Mouse (Mus musculus): Measurements from ENCODE around the gene Pikfyve.

DNA sequence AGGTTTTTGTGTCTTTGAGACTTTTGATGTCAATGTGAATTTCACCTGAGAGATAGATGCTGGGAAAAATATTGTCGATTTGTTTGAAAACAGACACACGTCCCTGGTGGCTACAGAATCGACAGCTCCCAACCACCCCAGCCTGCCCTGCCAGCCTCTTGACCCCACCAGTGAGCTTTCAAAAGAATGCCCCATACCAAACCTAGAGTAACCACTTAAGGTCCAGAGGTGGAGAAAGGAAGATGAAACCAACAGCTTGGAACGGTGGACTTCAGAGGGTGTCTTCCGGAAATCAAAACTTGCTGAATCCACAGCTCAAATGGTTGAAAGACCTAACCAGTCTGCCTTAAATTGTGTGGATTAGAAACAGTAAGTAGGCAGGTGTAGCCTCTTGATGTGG lies 39.2 kb upstream of the Pikfyve start:
- TF ChIP-seq CTCF (IDR thresholded peaks at IDR 0.05; ENCODE audit: low read depth, low read length) (no peak), POLR2A (IDR thresholded peaks at IDR 0.05; ENCODE audit: extremely low read depth, insufficient read depth, low read length) (no peak)
